Mouse (Mus musculus): ENCODE results near the gene Celf2.
"Not testable (repeated sequence)": the region's sequence is repeated elsewhere in the genome, so short reads cannot be mapped to it uniquely, and the experiment has no call there.

The Celf2 gene

DNA sequence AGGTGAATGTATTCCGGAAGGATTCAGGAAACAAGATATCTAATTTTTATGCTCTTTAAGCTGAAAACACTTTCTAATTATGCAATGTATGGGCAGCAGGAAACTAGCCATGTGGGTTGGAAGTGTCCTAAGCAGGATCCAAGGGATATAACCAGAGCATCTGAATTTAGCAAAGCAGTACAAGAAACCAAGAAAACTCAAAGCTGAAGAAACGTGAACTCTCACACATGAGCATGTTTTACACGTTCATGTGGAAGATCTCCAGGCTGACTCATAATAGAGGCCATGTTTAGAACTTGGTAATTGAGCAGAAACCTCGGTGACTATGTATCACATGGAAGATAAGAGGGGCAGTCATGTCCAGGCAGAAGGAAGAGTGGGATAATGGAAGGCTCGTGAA is 120.1 kb downstream of the Celf2 start:
- no peak for DNase-seq

DNA sequence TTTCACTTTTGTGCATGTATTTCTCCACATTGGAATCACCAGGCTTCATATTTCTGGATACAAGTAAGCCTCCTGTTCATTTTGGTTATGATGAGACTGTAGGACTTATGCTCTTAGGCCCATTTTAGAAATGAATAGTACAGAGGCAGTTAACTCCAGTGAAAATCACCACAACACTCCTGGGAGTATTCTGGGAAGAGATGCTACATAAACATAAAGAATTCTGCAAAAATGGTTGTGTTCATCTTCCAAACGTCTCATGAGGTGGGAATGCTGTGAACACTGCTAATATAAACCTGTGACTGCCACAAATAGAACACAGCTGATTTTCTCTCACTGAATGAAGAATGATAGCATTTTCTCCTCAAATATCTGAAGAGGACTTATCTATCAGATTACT is 130.6 kb downstream of the Celf2 start:
- no peak for DNase-seq

- DNase-seq, result no peak
These were observed 131.5 kb downstream of the Celf2 start for GRCm38 (mm10) chr2:7377878-7378277.

GRCm38 (mm10) chr2:7367738-7368137 is 141.6 kb downstream of the Celf2 start:
- DNase-seq, result no peak

- DNase-seq, result peak; percentile 77
These were observed 149.8 kb downstream of the Celf2 start for GRCm38 (mm10) chr2:7359557-7359956.

DNA sequence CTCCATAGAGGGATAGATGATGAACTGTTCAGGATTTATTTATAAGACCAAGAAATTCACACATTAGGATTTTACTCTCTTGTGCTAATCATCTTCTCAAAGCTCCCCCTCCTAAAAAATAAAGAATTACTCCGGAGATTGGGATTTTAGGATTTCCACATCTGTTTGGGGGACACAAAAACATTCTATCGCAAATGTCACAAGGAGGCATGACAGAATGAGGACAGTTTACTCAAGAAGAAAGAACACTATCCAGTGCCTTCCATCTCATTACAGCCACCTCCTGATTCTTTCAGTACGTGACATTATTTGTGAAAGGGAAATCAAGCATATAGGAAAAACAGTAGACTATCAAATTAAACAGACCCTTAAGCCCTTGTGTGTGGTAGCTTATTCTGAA is 150.5 kb downstream of the Celf2 start:
- DNase-seq, result peak; percentile 67

DNA sequence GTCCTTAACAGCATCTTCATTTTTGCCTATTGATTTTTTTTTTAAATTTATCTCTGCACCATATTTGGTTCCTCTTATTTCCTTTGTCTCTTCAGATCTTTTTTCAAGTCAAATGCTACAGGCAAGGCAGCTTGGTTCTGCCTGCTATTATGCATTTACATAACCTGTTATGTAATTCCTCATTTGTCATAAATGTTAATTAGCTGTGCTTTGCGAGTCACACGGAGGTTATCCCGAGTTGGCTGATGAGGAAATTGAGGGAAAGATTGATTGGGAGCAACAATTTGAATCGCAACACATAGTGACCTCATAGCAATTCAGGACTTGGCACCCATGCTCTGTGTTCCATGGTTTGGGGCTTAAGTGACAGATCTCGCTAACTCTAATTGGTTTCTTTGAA is 158.1 kb downstream of the Celf2 start:
- DNase-seq, result no peak

GRCm38 (mm10) chr2:7346703-7347461 is 162.5 kb downstream of the Celf2 start:
- DNase-seq, result no peak

GRCm38 (mm10) chr2:7344951-7345350 is 164.4 kb downstream of the Celf2 start:
- DNase-seq, result peak; percentile 40

GRCm38 (mm10) chr2:7342911-7343478 is 166.4 kb downstream of the Celf2 start:
- peak; percentile 91 for DNase-seq

- no peak for DNase-seq
These were observed 174.5 kb downstream of the Celf2 start for GRCm38 (mm10) chr2:7334846-7335245.

- DNase-seq, result no peak
These were observed 181.1 kb downstream of the Celf2 start for GRCm38 (mm10) chr2:7328018-7328899.

DNA sequence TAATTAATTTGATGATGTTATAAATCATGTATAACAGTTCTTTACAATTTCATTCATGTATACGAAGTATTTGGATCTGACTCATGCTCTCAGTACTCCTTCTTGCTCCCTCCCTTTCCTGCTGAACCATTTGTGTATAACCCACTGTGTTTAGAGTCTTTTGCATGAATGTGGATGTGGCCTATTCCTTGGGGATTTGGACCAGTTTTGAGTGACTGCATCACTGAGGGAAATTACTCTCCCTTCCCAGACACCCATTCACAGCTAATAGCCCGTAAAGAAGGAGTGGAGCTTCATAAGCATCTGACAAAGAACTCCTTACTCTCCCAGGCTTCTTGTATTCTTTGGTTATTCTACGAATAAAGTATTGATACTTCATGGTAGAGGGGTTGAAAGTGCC is 189.6 kb downstream of the Celf2 start:
- no peak for DNase-seq

DNA sequence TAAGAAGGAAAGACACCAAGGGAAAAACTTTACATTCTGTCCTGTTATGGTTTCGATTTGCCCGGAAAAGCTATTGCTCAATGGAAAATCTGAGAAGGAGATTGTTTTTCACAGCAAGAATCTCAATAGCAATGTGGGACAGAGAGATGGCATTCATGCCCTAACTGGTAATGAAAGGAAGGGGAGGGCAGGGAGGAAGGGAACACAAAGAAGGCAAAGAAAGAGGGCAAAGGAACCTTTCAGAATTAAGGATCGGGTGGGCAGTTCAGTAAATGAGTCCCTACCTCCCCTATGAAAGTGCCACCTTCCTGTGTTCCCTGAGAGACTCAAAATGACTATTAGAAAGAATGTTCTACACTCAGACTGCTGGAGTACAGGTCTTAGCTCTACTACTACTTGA is 197.6 kb downstream of the Celf2 start:
- DNase-seq, result peak; percentile 66

DNA sequence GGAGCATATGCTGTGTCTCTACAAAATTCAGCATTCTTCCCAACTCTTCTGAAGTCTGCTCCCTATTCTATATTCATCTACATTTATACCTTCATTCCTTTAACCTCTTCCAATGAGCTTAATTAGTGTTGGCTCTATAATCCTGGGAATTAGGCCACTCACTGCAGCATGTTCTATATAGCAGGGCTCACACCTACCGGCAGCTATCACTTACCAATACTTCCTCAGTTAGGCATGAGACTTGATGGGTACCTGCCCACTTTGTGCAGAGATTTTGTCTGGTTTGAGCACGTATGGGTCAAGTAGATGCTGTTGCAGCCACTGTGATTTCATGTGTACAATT is 198.6 kb downstream of the Celf2 start:
- DNase-seq, result peak; percentile 64

DNA sequence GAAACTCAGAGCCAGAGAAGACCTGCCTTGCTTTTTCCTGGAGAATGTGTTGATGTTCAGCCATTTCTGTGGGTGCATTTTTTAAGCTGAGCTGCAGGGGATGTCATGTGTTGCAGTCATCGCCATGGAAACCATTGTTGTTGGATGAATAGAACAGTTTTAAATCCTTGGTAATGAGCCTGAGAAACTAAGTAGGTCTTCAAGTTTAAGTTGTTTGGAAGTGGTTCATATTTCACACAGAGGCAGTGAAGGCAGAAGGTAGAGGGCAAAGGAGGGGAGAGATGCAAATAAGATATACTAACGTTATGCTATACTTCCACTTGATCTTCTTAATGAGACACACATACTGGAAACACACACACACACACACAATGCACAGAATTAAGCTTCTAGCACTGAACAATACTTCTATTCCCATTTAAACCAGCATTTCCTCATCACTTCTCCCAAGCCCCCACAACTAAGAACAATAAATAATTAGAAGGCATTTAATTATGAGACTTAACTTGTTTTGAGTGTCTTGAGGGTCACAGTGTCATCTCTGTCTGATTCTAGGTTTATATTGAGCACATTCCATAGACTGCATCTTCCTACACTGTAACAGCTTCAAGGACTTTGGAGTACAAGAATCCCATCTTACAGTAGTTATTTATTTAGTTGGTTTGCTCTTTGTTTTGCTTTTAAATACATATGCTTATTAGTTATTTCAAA is 199.1 kb downstream of the Celf2 start:
- peak; percentile 92 for DNase-seq

DNA sequence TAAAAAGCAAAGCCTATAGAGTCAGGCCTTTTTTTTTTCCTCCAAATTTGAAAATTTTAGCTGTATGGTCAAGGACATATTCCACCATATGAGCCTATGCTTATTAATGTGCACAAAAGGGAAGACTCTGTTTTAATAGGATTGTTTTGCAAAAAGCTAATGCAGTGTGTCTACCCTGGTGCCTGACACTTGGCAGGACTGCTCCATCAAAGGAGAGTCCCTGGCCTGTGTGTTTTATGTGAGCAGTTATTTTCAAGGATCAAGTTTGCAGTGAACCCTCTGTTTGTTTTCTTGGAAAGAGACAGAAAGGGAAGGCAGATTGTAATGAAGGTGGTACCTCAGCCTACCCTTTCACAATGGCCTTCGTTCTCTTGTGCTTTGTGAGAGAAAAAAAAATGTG is 200.0 kb downstream of the Celf2 start:
- no peak for DNase-seq

GRCm38 (mm10) chr2:7308731-7309130 is 200.6 kb downstream of the Celf2 start:
- peak; percentile 70 for DNase-seq

DNA sequence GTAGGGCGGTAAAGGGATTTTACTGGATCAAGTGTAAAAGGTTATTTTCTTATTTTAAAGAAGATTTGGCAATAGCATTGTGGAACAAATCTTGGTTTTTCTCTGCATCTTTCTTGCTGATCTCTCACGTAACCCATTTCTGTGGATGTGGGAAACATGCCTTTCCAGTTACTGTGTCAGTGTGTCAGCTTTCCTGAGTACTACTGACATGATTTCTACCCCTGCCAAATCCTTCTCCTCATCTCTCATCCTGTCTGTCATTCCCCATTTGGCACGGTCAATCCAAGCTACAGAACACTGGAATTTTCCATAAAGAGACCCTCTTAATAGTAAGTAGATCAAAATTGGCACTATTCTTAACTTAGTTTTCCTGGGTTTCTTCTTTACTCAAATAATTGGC is 221.9 kb downstream of the Celf2 start:
- peak; percentile 9 for DNase-seq

- DNase-seq, result no peak
These were observed 236.1 kb downstream of the Celf2 start for GRCm38 (mm10) chr2:7273214-7273613.

GRCm38 (mm10) chr2:7270051-7270450 is 239.3 kb downstream of the Celf2 start:
- DNase-seq, result no peak

- no peak for DNase-seq
These were observed 242.2 kb downstream of the Celf2 start for GRCm38 (mm10) chr2:7267166-7267565.

- DNase-seq, result not testable (repeated sequence)
These were observed 246.7 kb downstream of the Celf2 start for GRCm38 (mm10) chr2:7262668-7263067.
